Mouse (Mus musculus) lung, postnatal 0 days (tissue): ENCODE measurements around the gene H2afv.

Source experiments
- CTCF ChIP-seq: IDR thresholded peaks from 2 replicates; pipeline ENCODE4 v1.5.1; 2016; ENCODE audit warnings: antibody characterized with exemption, mild to moderate bottlenecking
- EP300 ChIP-seq: IDR thresholded peaks from 2 replicates; pipeline ENCODE4 v1.6.1; 2016; ENCODE audit warnings: antibody characterized with exemption, mild to moderate bottlenecking, control low read depth

- TF ChIP-seq EP300: no peak
- TF ChIP-seq CTCF: peak; percentile 90
Measured at GRCm38 (mm10) chr11:6411684-6412083, 32.6 kb downstream of the H2afv start.
